Mouse (Mus musculus) urinary bladder, postnatal 36 days (tissue): Measurements from ENCODE around the gene Lca5l.

Experiments
- DNase-seq, 2 experiments: peaks; one replicate each; pipeline ENCODE4 v3.0.0; 2022; ENCODE audit warnings: low spot score in 2 of 2, mixed read lengths in 1 of 2

The Lca5l gene

GRCm38 (mm10) chr16:96120022-96120623 lies 71.9 kb downstream of the Lca5l start:
- DNase-seq, result no peak

GRCm38 (mm10) chr16:96114729-96115128 lies 77.3 kb downstream of the Lca5l start:
- DNase-seq, result no peak

GRCm38 (mm10) chr16:96112769-96113168 lies 79.3 kb downstream of the Lca5l start:
- no peak for DNase-seq

GRCm38 (mm10) chr16:96110655-96111345 lies 81.3 kb downstream of the Lca5l start:
- DNase-seq, result no peak

GRCm38 (mm10) chr16:96109673-96110072 lies 82.4 kb downstream of the Lca5l start:
- DNase-seq, result no peak
